In the genomic region with DNA sequence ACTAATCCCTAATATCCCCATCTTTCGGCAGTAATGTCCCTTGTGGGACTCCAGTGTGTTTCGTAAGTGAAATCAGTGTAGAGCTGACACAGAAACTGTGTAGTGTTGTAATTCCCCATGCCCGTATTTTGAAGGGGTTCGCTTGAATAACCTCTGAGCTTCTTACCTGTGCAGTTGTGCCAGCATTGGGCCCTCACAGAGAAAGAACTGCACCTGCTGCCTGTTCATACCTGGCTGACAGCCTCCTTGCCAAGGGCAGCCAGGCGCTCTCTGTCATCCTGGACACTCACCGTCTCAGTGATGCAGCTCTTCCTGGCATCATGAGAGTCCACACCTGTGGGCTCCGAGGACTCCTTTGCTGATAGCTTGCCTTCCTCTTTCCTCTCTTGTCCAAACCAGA, we compare ENCODE assay signal across 8 mouse cellular contexts. TPM values are rescaled to one million over a fixed set of nuclear protein-coding genes. Genes with fewer than 3 reads are reported as not detected.
A peak's percentile ranks its signal among the peaks of the same experiment; 100 is the strongest.
DNase-seq lines count a peak whose midpoint lies in the region; ATAC-seq and TF ChIP-seq lines count a peak whose summit lies in the region.

No protein-coding gene starts in this region.

- H3K4me1 ChIP-seq in liver, adult 2 months (ENCODE audit: control insufficient read depth, insufficient read depth, low read length), result peaks cover 33% of the 10 kb centered on the region
- H3K4me1 ChIP-seq in embryonic facial prominence, embryonic 10.5 days, result peaks cover 30% of the 10 kb centered on the region
- H3K4me1 ChIP-seq in intestine, embryonic 16.5 days (ENCODE audit: control insufficient read depth, insufficient read depth, low read length), result peaks cover 10% of the 10 kb centered on the region
- peaks cover 34% of the 10 kb centered on the region for H3K4me1 ChIP-seq in neural tube, embryonic 13.5 days (replicated peaks)

- no peaks in the 10 kb centered on the region for H3K27me3 ChIP-seq in liver, adult 2 months (ENCODE audit: control insufficient read depth, insufficient read depth, low read length)
- peaks cover 33% of the 10 kb centered on the region for H3K27me3 ChIP-seq in embryonic facial prominence, embryonic 10.5 days (replicated peaks; ENCODE audit: low read depth, poor library complexity, severe bottlenecking)
- no peaks in the 10 kb centered on the region for H3K27me3 ChIP-seq in intestine, embryonic 16.5 days (replicated peaks; ENCODE audit: control insufficient read depth, insufficient read depth, low read length)
- H3K27me3 ChIP-seq in neural tube, embryonic 13.5 days, result peaks cover 16% of the 10 kb centered on the region; the same call in 1 of the 2 replicates

- 36% methylated on average over 7 of the region's 7 CpGs for WGBS in liver, adult 2 months
- 84% methylated on average over 7 of the region's 7 CpGs for WGBS in embryonic facial prominence, embryonic 10.5 days
- 72% methylated on average over 7 of the region's 7 CpGs for WGBS in intestine, embryonic 16.5 days
- WGBS in neural tube, embryonic 13.5 days, result 71% methylated on average over 7 of the region's 7 CpGs

- H3K4me3 ChIP-seq in liver, adult 2 months (ENCODE audit: insufficient read depth, low read depth, low read length), result peak overlapping the region; percentile 81; the same call in 1 of the 2 replicates
- H3K4me3 ChIP-seq in embryonic facial prominence, embryonic 10.5 days, result peak overlapping the region; percentile 82
- peak overlapping the region; percentile 82 for H3K4me3 ChIP-seq in intestine, embryonic 16.5 days (ENCODE audit: low read length)
- H3K4me3 ChIP-seq in neural tube, embryonic 13.5 days, result peak overlapping the region; percentile 88

- peaks cover 13% of the 10 kb centered on the region; the same call in 1 of the 2 replicates for H3K79me2 ChIP-seq in liver, adult 2 months (ENCODE audit: control insufficient read depth, insufficient read depth, low read length)

- peak overlapping the region; percentile 97 for H3K4me2 ChIP-seq in intestine, embryonic 16.5 days (ENCODE audit: low read depth, low read length)
- H3K4me2 ChIP-seq in neural tube, embryonic 13.5 days, result peak overlapping the region; percentile 82

- no peak for ATAC-seq in intestine, embryonic 16.5 days
- ATAC-seq in neural tube, embryonic 13.5 days (ENCODE audit: low read depth), result no peak
- ATAC-seq in monocyte, adult 5-6 weeks (replicated peaks; ENCODE audit: insufficient number of reproducible peaks, low FRiP score, low TSS enrichment, poor library complexity, severe bottlenecking), result no peak

- no peak overlapping the region for H3K27ac ChIP-seq in liver, adult 2 months (replicated peaks; ENCODE audit: insufficient read depth, low read depth, low read length)
- no peak overlapping the region for H3K27ac ChIP-seq in embryonic facial prominence, embryonic 10.5 days (replicated peaks)
- no peak overlapping the region for H3K27ac ChIP-seq in intestine, embryonic 16.5 days (ENCODE audit: low read length)
- H3K27ac ChIP-seq in neural tube, embryonic 13.5 days (replicated peaks), result no peak overlapping the region

- no peak for TF ChIP-seq CTCF in liver, adult 2 months (IDR thresholded peaks at IDR 0.05; ENCODE audit: low read depth, low read length)

- H3K9me3 ChIP-seq in embryonic facial prominence, embryonic 10.5 days, result no peaks in the 10 kb centered on the region
- no peaks in the 10 kb centered on the region for H3K9me3 ChIP-seq in intestine, embryonic 16.5 days (ENCODE audit: control insufficient read depth, low read length)
- no peaks in the 10 kb centered on the region for H3K9me3 ChIP-seq in neural tube, embryonic 13.5 days

- peak; percentile 59 for DNase-seq in liver, adult 2 months (ENCODE audit: extremely low read depth, low read depth, low spot score)
- no peak for DNase-seq in liver
- DNase-seq in embryonic facial prominence, embryonic 10.5 days (ENCODE audit: low spot score), result no peak
- DNase-seq in right cerebral cortex, postnatal 14 days, result no peak
- DNase-seq in thymus, postnatal 14 days, result no peak

- no peaks in the 10 kb centered on the region for H3K36me3 ChIP-seq in liver, adult 2 months (ENCODE audit: control insufficient read depth, insufficient read depth, low read length)
- no peaks in the 10 kb centered on the region for H3K36me3 ChIP-seq in embryonic facial prominence, embryonic 10.5 days (replicated peaks)
- no peaks in the 10 kb centered on the region for H3K36me3 ChIP-seq in intestine, embryonic 16.5 days (ENCODE audit: control insufficient read depth, insufficient read depth, low read length)
- 0 out of 2 replicates have a peak, but pooled peaks cover 5% of the 10 kb centered on the region for H3K36me3 ChIP-seq in neural tube, embryonic 13.5 days

- no peak overlapping the region for H3K9ac ChIP-seq in liver, adult 2 months (ENCODE audit: low read depth, low read length)
- H3K9ac ChIP-seq in intestine, embryonic 16.5 days (ENCODE audit: low read depth, low read length), result 0 out of 2 replicates have a peak overlapping the region, but pooled peaks have one; percentile 88
- H3K9ac ChIP-seq in neural tube, embryonic 13.5 days, result peak overlapping the region; percentile 92

- no peak for TF ChIP-seq POLR2A in liver, adult 2 months (IDR thresholded peaks at IDR 0.05; ENCODE audit: extremely low read depth, insufficient read depth, low read length)

RNA-seq across cellular contexts. Expression of a gene that starts 1.3 kb away (rescaled TPM):
- total RNA-seq in liver, adult 2 months (2014; rRNA removed), result 12.1 and 33.2 TPM in 2 replicates
- polyA plus RNA-seq in liver, adult 2 months (2012; rRNA removed), result 30.3 TPM in 2 replicates
- 8.4 and 9.1 TPM in 2 replicates for polyA plus RNA-seq in embryonic facial prominence, embryonic 10.5 days (2016; fragmentation: Nextera tagmentation; extraction: Ambion mirVana)
- polyA plus RNA-seq in intestine, embryonic 16.5 days (2015; fragmentation: Nextera tagmentation; extraction: Ambion mirVana), result 14.4 and 16.6 TPM in 2 replicates
- 28.1 and 34.6 TPM in 2 replicates for polyA plus RNA-seq in neural tube, embryonic 13.5 days (2015; fragmentation: Nextera tagmentation; extraction: Ambion mirVana)
- total RNA-seq in monocyte, adult 5-6 weeks (2017), result 15.1 to 33.2 TPM (median 15.3 TPM) in 3 replicates

RNA-seq across cellular contexts. Expression of a gene that starts 30.0 kb away (rescaled TPM):
- 0.92 and 1.8 TPM in 2 replicates for total RNA-seq in liver, adult 2 months (2014; rRNA removed)
- 0.55 and 0.72 TPM in 2 replicates for polyA plus RNA-seq in liver, adult 2 months (2012; rRNA removed)
- polyA plus RNA-seq in embryonic facial prominence, embryonic 10.5 days (2016; fragmentation: Nextera tagmentation; extraction: Ambion mirVana), result 0.62 and 0.64 TPM in 2 replicates
- polyA plus RNA-seq in intestine, embryonic 16.5 days (2015; fragmentation: Nextera tagmentation; extraction: Ambion mirVana), result 2.8 and 3.0 TPM in 2 replicates
- polyA plus RNA-seq in neural tube, embryonic 13.5 days (2015; fragmentation: Nextera tagmentation; extraction: Ambion mirVana), result 1.0 and 1.1 TPM in 2 replicates
- total RNA-seq in monocyte, adult 5-6 weeks (2017), result 0.53 to 1.1 TPM (median 0.87 TPM) in 3 replicates
